Mouse (Mus musculus): ENCODE data around the gene Nlgn1. TPM values are rescaled to one million over a fixed set of nuclear protein-coding genes. Genes with fewer than 3 reads are reported as not detected.

The Nlgn1 gene
- polyA plus RNA-seq, 1 experiment from 2014 or later = 3.2 TPM

GRCm38 (mm10) chr3:26330019-26330418 lies 2.2 kb downstream of the Nlgn1 start:
- 76% methylated on average over 4 of the region's 4 CpGs for WGBS
- DNase-seq (ENCODE audit: low spot score) = no peak
- Histone ChIP-seq H3K9me3 (ENCODE audit: control insufficient read depth, low read length) (no peaks in the 10 kb centered on the region), H3K27me3 (replicated peaks; ENCODE audit: control insufficient read depth, insufficient read depth, low read length) (peaks cover 41% of the 10 kb centered on the region), H3K36me3 (ENCODE audit: control insufficient read depth, insufficient read depth, low read length) (no peaks in the 10 kb centered on the region), H3K4me2 (ENCODE audit: low read depth, low read length) (peak overlapping the region; percentile 16; the same call in 1 of the 2 replicates), H3K27ac (replicated peaks; ENCODE audit: low read depth, low read length) (no peak overlapping the region), H3K9ac (ENCODE audit: low read depth, low read length) (no peak overlapping the region), H3K4me3 (ENCODE audit: low read depth, low read length) (no peak overlapping the region), H3K4me1 (ENCODE audit: control insufficient read depth, insufficient read depth, low read length) (peaks cover 10% of the 10 kb centered on the region; the same call in 1 of the 2 replicates)
- no peak for ATAC-seq (ENCODE audit: low read depth)

DNA sequence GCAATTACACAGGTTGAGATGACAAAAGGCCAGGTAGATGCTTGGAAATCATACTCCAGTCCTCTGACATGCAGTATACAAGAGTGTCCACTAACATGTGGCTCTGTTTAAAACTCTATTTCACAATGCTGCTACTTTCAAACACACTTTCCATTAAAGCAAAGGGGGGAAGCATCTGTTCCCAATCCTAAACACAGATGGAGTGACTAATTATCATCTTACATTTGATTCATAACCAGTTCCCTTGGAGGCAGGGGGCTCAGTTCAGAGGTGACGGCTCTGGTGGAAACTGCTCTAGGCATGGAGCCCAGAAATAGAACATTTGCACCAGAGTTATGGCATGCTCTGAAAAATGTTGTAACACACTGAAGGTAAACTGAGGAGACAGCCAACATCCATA lies 7.8 kb downstream of the Nlgn1 start:
- Histone ChIP-seq H3K27me3 (replicated peaks; ENCODE audit: control insufficient read depth, insufficient read depth, low read length) (peaks cover under 1% of the 10 kb centered on the region; the same call in 1 of the 2 replicates), H3K4me2 (ENCODE audit: low read depth, low read length) (no peak overlapping the region), H3K9me3 (ENCODE audit: control insufficient read depth, low read length) (no peaks in the 10 kb centered on the region), H3K4me1 (ENCODE audit: control insufficient read depth, insufficient read depth, low read length) (no peaks in the 10 kb centered on the region), H3K9ac (ENCODE audit: low read depth, low read length) (no peak overlapping the region), H3K36me3 (ENCODE audit: control insufficient read depth, insufficient read depth, low read length) (no peaks in the 10 kb centered on the region), H3K27ac (replicated peaks; ENCODE audit: low read depth, low read length) (no peak overlapping the region), H3K4me3 (ENCODE audit: low read depth, low read length) (no peak overlapping the region)
- peak; percentile 62 for DNase-seq (ENCODE audit: low spot score)
- 39% methylated on average over 1 of the region's 1 CpGs for WGBS
- ATAC-seq (ENCODE audit: low read depth) = 0 out of 2 replicates have a peak, but pooled peaks have one; percentile 53

DNA sequence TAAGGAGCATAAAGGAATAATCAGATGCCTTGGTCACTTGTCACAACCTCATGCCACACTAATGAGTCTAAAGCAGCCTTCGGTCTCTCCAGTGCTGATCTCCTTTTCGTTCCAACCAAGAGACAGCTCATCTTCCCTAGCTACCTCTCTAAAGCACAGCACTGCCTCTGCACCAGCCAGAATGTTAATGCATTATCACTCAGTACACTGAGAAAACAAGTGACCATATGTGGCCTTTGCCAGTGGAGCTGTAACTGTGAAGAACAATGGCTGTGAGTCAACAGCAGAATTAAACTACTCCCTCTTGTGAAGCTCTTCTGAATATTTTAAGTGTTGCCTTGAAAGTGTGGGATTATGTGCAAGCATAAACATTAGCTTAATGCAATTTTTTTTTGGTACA lies 14.9 kb downstream of the Nlgn1 start:
- no peaks in the 10 kb centered on the region for H3K36me3 ChIP-seq (ENCODE audit: control insufficient read depth, insufficient read depth, low read length)
- 87% methylated on average over 2 of the region's 2 CpGs for WGBS
- no peaks in the 10 kb centered on the region for H3K4me1 ChIP-seq (ENCODE audit: control insufficient read depth, insufficient read depth, low read length)
- no peak overlapping the region for H3K4me3 ChIP-seq (ENCODE audit: low read depth, low read length)
- H3K9me3 ChIP-seq (ENCODE audit: control insufficient read depth, low read length) = no peaks in the 10 kb centered on the region
- H3K9ac ChIP-seq (ENCODE audit: low read depth, low read length) = no peak overlapping the region
- H3K4me2 ChIP-seq (ENCODE audit: low read depth, low read length) = no peak overlapping the region
- DNase-seq (ENCODE audit: low spot score) (no peak), ATAC-seq (ENCODE audit: low read depth) (no peak)
- H3K27ac ChIP-seq (replicated peaks; ENCODE audit: low read depth, low read length) = no peak overlapping the region
- H3K27me3 ChIP-seq (replicated peaks; ENCODE audit: control insufficient read depth, insufficient read depth, low read length) = no peaks in the 10 kb centered on the region

DNA sequence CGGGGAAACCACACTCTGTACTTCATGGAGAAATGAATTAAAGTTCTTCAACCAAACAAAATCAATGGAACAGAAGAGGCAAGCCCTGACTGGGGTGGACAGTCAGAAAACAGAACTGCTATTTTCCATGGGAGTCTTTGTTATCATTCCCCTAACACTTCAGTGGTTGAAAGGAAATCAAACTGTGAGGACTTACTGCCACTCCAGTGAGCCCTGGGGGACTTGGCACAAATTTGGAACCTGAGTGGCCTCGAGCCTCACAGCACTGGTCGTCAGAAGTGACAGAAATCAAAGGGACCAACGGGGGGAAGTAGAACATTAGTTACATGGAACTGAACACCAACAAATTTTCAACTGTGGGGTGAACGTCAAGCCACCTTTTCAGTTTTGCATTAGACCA lies 34.4 kb downstream of the Nlgn1 start:
- Histone ChIP-seq H3K4me1 (ENCODE audit: control insufficient read depth, insufficient read depth, low read length) (no peaks in the 10 kb centered on the region), H3K9ac (ENCODE audit: low read depth, low read length) (no peak overlapping the region), H3K4me2 (ENCODE audit: low read depth, low read length) (no peak overlapping the region), H3K27me3 (replicated peaks; ENCODE audit: control insufficient read depth, insufficient read depth, low read length) (no peaks in the 10 kb centered on the region), H3K9me3 (ENCODE audit: control insufficient read depth, low read length) (no peaks in the 10 kb centered on the region), H3K36me3 (ENCODE audit: control insufficient read depth, insufficient read depth, low read length) (no peaks in the 10 kb centered on the region), H3K27ac (replicated peaks; ENCODE audit: low read depth, low read length) (no peak overlapping the region), H3K4me3 (ENCODE audit: low read depth, low read length) (no peak overlapping the region)
- ATAC-seq (ENCODE audit: low read depth) = no peak
- WGBS = 35% methylated on average over 5 of the region's 5 CpGs
- DNase-seq (ENCODE audit: low spot score) = no peak

GRCm38 (mm10) chr3:26270894-26271795 lies 61.1 kb downstream of the Nlgn1 start:
- Histone ChIP-seq H3K4me3 (ENCODE audit: low read depth, low read length) (no peak overlapping the region), H3K36me3 (ENCODE audit: control insufficient read depth, insufficient read depth, low read length) (no peaks in the 10 kb centered on the region), H3K27ac (replicated peaks; ENCODE audit: low read depth, low read length) (no peak overlapping the region), H3K4me1 (ENCODE audit: control insufficient read depth, insufficient read depth, low read length) (no peaks in the 10 kb centered on the region), H3K9ac (ENCODE audit: low read depth, low read length) (no peak overlapping the region), H3K9me3 (ENCODE audit: control insufficient read depth, low read length) (no peaks in the 10 kb centered on the region), H3K4me2 (ENCODE audit: low read depth, low read length) (no peak overlapping the region), H3K27me3 (replicated peaks; ENCODE audit: control insufficient read depth, insufficient read depth, low read length) (no peaks in the 10 kb centered on the region)
- 66% methylated on average over 4 of the region's 4 CpGs for WGBS
- DNase-seq (ENCODE audit: low spot score) (no peak), ATAC-seq (ENCODE audit: low read depth) (no peak)

- Histone ChIP-seq H3K4me1 (ENCODE audit: control insufficient read depth, insufficient read depth, low read length) (no peaks in the 10 kb centered on the region), H3K9me3 (ENCODE audit: control insufficient read depth, low read length) (no peaks in the 10 kb centered on the region), H3K27me3 (replicated peaks; ENCODE audit: control insufficient read depth, insufficient read depth, low read length) (no peaks in the 10 kb centered on the region), H3K4me2 (ENCODE audit: low read depth, low read length) (no peak overlapping the region), H3K4me3 (ENCODE audit: low read depth, low read length) (no peak overlapping the region), H3K27ac (replicated peaks; ENCODE audit: low read depth, low read length) (no peak overlapping the region), H3K36me3 (ENCODE audit: control insufficient read depth, insufficient read depth, low read length) (no peaks in the 10 kb centered on the region), H3K9ac (ENCODE audit: low read depth, low read length) (no peak overlapping the region)
- ATAC-seq (ENCODE audit: low read depth) = no peak
- DNase-seq (ENCODE audit: low spot score) = no peak
- 78% methylated on average over 7 of the region's 7 CpGs for WGBS
Observed at GRCm38 (mm10) chr3:26246564-26246963, 85.7 kb downstream of the Nlgn1 start.

DNA sequence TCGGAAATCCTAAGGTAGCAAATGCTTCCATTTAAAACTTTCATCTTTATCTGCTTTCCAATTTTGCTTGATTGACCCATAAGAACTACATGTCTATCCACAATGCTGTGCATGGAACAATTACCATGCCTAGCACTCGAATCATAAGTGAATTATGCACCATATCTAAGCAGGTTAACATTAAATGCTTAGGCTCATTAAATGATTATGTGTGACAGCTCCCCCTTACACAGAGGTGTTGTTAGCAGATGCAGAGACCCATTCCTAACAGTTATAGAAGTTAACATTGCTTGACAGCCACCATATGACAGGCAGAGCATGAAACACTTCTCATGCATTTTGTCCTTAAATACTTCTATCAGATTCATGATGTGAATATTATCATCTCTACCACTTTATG lies 89.0 kb downstream of the Nlgn1 start:
- no peaks in the 10 kb centered on the region for H3K36me3 ChIP-seq (ENCODE audit: control insufficient read depth, insufficient read depth, low read length)
- no peak overlapping the region for H3K4me2 ChIP-seq (ENCODE audit: low read depth, low read length)
- ATAC-seq (ENCODE audit: low read depth) (no peak; the same call in 1 of the 2 replicates), DNase-seq (ENCODE audit: low spot score) (peak; percentile 31)
- no peaks in the 10 kb centered on the region for H3K9me3 ChIP-seq (ENCODE audit: control insufficient read depth, low read length)
- H3K4me3 ChIP-seq (ENCODE audit: low read depth, low read length) = no peak overlapping the region
- H3K27me3 ChIP-seq (replicated peaks; ENCODE audit: control insufficient read depth, insufficient read depth, low read length) = no peaks in the 10 kb centered on the region
- 62% methylated on average over 2 of the region's 2 CpGs for WGBS
- H3K9ac ChIP-seq (ENCODE audit: low read depth, low read length) = no peak overlapping the region
- H3K27ac ChIP-seq (replicated peaks; ENCODE audit: low read depth, low read length) = no peak overlapping the region
- no peaks in the 10 kb centered on the region for H3K4me1 ChIP-seq (ENCODE audit: control insufficient read depth, insufficient read depth, low read length)

DNA sequence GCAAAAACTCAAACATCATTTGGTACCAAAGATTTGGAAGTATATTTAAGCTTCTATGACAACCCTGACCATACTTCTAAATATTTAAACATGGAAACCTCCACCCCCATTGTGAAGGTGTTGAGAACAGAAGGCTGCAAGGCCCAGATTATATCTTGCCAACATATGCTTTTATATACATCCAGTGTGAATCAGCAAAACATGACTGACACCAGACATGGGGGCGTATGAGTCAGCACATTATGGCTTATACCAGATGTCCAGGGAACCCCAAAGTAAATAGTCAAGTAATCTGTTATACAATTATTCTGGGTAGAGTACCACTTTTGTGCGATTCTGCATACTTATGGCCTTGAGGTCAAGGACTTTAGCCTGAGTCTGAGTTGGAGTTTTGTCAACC lies 102.3 kb downstream of the Nlgn1 start:
- Histone ChIP-seq H3K4me2 (ENCODE audit: low read depth, low read length) (no peak overlapping the region), H3K4me3 (ENCODE audit: low read depth, low read length) (no peak overlapping the region), H3K9me3 (ENCODE audit: control insufficient read depth, low read length) (no peaks in the 10 kb centered on the region), H3K4me1 (ENCODE audit: control insufficient read depth, insufficient read depth, low read length) (no peaks in the 10 kb centered on the region), H3K27me3 (replicated peaks; ENCODE audit: control insufficient read depth, insufficient read depth, low read length) (no peaks in the 10 kb centered on the region), H3K36me3 (ENCODE audit: control insufficient read depth, insufficient read depth, low read length) (no peaks in the 10 kb centered on the region), H3K9ac (ENCODE audit: low read depth, low read length) (no peak overlapping the region), H3K27ac (replicated peaks; ENCODE audit: low read depth, low read length) (no peak overlapping the region)
- ATAC-seq (ENCODE audit: low read depth) (no peak), DNase-seq (ENCODE audit: low spot score) (no peak)
- WGBS = 90% methylated on average over 2 of the region's 2 CpGs

DNA sequence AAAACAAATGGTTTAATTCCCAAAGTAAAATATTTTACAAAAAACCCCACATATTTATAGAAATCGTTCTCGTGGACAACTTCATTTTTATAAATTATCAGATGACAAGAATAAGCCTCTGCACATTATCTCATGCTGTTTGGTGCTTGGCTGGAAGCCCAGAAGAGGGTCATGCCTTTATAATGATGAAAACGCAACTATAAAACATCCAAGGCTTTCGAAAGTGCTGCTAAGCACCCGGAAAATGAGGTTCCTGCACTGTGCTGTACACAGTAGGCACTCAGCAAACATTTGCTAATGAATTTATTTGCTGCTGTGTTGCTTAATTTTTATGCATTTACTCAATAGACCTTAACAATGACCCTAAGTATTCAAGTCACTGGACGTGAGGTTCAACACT lies 103.4 kb downstream of the Nlgn1 start:
- no peaks in the 10 kb centered on the region for H3K9me3 ChIP-seq (ENCODE audit: control insufficient read depth, low read length)
- H3K4me1 ChIP-seq (ENCODE audit: control insufficient read depth, insufficient read depth, low read length) = no peaks in the 10 kb centered on the region
- H3K4me2 ChIP-seq (ENCODE audit: low read depth, low read length) = no peak overlapping the region
- ATAC-seq (ENCODE audit: low read depth) (0 out of 2 replicates have a peak, but pooled peaks have one; percentile 41), DNase-seq (ENCODE audit: low spot score) (peak; percentile 63)
- H3K27ac ChIP-seq (replicated peaks; ENCODE audit: low read depth, low read length) = no peak overlapping the region
- H3K4me3 ChIP-seq (ENCODE audit: low read depth, low read length) = no peak overlapping the region
- whole genome bisulfite sequencing = 46% methylated on average over 6 of the region's 6 CpGs
- no peaks in the 10 kb centered on the region for H3K36me3 ChIP-seq (ENCODE audit: control insufficient read depth, insufficient read depth, low read length)
- H3K27me3 ChIP-seq (replicated peaks; ENCODE audit: control insufficient read depth, insufficient read depth, low read length) = no peaks in the 10 kb centered on the region
- no peak overlapping the region for H3K9ac ChIP-seq (ENCODE audit: low read depth, low read length)

Data from embryonic facial prominence, embryonic 14.5 days (tissue).